Mouse (Mus musculus) heart, adult 9 months (tissue): Measurements from ENCODE around the gene Trim62.

ENCODE experiments used
- DNase-seq, 2 experiments: peaks; one replicate each; pipeline ENCODE4 v3.0.0; 2022; ENCODE audit warnings: low spot score in 2 of 2

The Trim62 gene

GRCm38 (mm10) chr4:128885540-128885939, 2.2 kb downstream of the Trim62 start:
- no peak for DNase-seq

GRCm38 (mm10) chr4:128886571-128886970, 3.2 kb downstream of the Trim62 start:
- no peak for DNase-seq

- no peak for DNase-seq
These were observed 3.6 kb downstream of the Trim62 start for GRCm38 (mm10) chr4:128887026-128887425.

- DNase-seq: no peak
These were observed 4.3 kb downstream of the Trim62 start for GRCm38 (mm10) chr4:128887641-128888091.

- DNase-seq: no peak
These were observed 5.1 kb downstream of the Trim62 start for GRCm38 (mm10) chr4:128888436-128888990.

- no peak for DNase-seq
These were observed 6.6 kb downstream of the Trim62 start for GRCm38 (mm10) chr4:128889752-128890630.

GRCm38 (mm10) chr4:128891157-128891556, 7.8 kb downstream of the Trim62 start:
- peak; percentile 59 to 73 for DNase-seq

- DNase-seq: no peak
These were observed 8.4 kb downstream of the Trim62 start for GRCm38 (mm10) chr4:128891746-128892145.

- no peak for DNase-seq
These were observed 8.8 kb downstream of the Trim62 start for GRCm38 (mm10) chr4:128892188-128892587.

- no peak for DNase-seq
These were observed 10.7 kb downstream of the Trim62 start for GRCm38 (mm10) chr4:128894112-128894511.

- DNase-seq: no peak
These were observed 12.5 kb downstream of the Trim62 start for GRCm38 (mm10) chr4:128895841-128896240.

- no peak for DNase-seq
These were observed 13.3 kb downstream of the Trim62 start for GRCm38 (mm10) chr4:128896667-128897066.

GRCm38 (mm10) chr4:128897911-128898421, 14.6 kb downstream of the Trim62 start:
- DNase-seq: peak; percentile 17 to 31

- DNase-seq: peak; percentile 51 to 60
These were observed 16.0 kb downstream of the Trim62 start for GRCm38 (mm10) chr4:128899332-128899731.

GRCm38 (mm10) chr4:128900484-128900883, 17.1 kb downstream of the Trim62 start:
- DNase-seq: no peak

- DNase-seq: no peak
These were observed 19.0 kb downstream of the Trim62 start for GRCm38 (mm10) chr4:128902390-128902789.

- peak in 1 of 2 experiments; percentile 18 for DNase-seq
These were observed 20.8 kb downstream of the Trim62 start for GRCm38 (mm10) chr4:128904035-128904800.

GRCm38 (mm10) chr4:128905251-128905650, 21.9 kb downstream of the Trim62 start:
- DNase-seq: no peak

- DNase-seq: no peak
These were observed 23.4 kb downstream of the Trim62 start for GRCm38 (mm10) chr4:128906757-128907156.

GRCm38 (mm10) chr4:128907238-128907968, 24.0 kb downstream of the Trim62 start:
- DNase-seq: no peak
